Mouse (Mus musculus) brown adipose tissue, adult 24 weeks (tissue): ENCODE data around the gene Dchs1. TPM values are rescaled to one million over a fixed set of nuclear protein-coding genes. Genes with fewer than 3 reads are reported as not detected.

Experiments
- H3K27ac ChIP-seq: fragments of 200-500 bp; replicated peaks from 2 replicates; pipeline ENCODE4 v1.5.1; 2012; ENCODE audit warnings: low read depth, mild to moderate bottlenecking, low read length
- H3K4me1 ChIP-seq: fragments of 200-500 bp; 2 replicates; pipeline ENCODE4 v1.6.1; 2012; ENCODE audit warnings: low read length, mixed read lengths; ENCODE audit not compliant: control insufficient read depth, insufficient read depth, insufficient read length
- H3K4me3 ChIP-seq: fragments of 200-500 bp; 2 replicates; pipeline ENCODE4 v1.5.1; 2012; ENCODE audit warnings: low read depth, mild to moderate bottlenecking, low read length, moderate library complexity; ENCODE audit not compliant: insufficient read depth
- polyA plus RNA-seq: library from polyadenylated mRNA; stranded (reverse); fragments of >200 nt; gene quantifications from 2 replicates; pipeline ENCODE4 v1.2.4, GENCODE M21; 2012; ENCODE audit not compliant: missing spikeins, insufficient read depth, insufficient read length

Dchs1 gene
- polyA plus RNA-seq, 1 experiment: 0.55 TPM

DNA sequence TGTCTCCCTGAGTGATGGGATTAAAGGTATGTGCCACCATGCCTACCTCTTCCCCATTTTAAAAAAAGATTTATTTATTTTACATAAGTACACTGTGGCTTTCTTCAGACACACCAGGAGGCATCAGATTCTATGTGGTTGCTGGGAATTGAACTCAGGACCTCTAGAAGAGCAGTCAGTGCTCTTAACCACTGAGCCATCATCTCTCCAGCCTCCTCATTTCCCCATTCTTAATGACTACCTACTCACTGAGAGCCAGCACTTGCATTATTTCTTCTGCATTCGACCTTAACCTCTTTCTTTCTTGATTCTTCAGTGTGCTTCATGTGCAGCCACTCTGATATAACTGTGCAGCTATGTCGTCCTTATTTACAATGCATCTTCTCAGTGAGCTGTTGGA is 14.9 kb upstream of the Dchs1 start:
- Histone ChIP-seq H3K4me1 (peaks cover 18% of the 10 kb centered on the region), H3K27ac (peak overlapping the region; percentile 74)

GRCm38 (mm10) chr7:105796972-105797371 is 9.5 kb upstream of the Dchs1 start:
- no peak overlapping the region for H3K4me3 ChIP-seq
- H3K4me1 ChIP-seq: peaks cover 8% of the 10 kb centered on the region; the same call in 1 of the 2 replicates
- no peak overlapping the region for H3K27ac ChIP-seq

More for the DNA sequence above, 14.9 kb upstream of the Dchs1 start:
- no peak overlapping the region for H3K4me3 ChIP-seq

DNA sequence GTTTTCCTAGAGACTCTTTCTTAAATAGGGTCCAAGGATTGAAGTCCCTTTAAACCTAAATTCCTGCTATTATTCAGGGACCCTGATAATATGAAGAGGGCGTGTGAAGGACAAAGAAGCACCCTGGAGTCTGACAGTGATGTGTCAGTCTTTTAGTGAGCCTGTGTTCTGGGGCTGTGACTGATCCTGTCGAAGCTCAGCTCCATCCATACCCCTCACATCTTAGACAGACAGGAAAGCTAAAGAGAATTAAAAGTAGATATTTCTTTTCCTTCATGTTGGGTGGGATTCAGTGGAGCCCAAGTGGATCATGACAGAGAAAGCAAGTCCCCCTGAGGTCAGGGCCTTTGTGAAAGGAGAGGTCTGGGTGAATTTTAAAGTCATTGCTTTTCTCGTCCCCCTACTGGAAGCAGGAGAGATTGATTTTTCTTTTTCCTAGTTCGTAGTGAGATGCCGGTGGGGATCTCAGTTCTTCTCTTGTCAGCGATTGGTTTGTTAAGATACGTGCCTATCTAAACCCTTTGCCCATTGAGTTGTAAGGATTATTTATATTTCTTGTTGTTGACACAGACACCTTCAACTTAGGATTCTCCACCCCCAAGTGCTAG is 8.4 kb upstream of the Dchs1 start:
- no peak overlapping the region for H3K27ac ChIP-seq
- peaks cover 3% of the 10 kb centered on the region; the same call in 1 of the 2 replicates for H3K4me1 ChIP-seq
- no peak overlapping the region for H3K4me3 ChIP-seq

DNA sequence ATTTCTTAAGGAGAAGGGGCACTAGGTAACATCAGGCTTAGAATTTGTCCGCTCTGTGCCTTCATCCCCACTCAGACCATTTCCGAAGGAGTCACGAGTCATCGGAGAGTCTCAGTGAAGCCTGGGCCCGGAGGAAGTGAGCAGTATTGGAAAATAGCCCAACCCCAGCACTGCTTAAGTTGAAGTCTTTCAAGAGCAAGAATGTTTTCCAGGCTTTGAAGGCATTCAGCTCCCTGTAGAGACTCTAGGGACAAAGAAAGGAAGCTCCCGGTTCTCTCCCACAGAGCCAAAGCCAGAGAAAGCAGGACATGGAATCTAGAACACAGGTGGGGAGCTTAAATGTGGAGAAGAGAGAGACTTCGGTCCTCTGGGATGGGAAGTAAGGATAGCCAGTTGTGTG is 6.2 kb upstream of the Dchs1 start:
- Histone ChIP-seq H3K4me3 (no peak overlapping the region), H3K27ac (peak overlapping the region; percentile 84), H3K4me1 (peaks cover 3% of the 10 kb centered on the region; the same call in 1 of the 2 replicates)

- H3K27ac ChIP-seq: no peak overlapping the region
- H3K4me1 ChIP-seq: peaks cover 7% of the 10 kb centered on the region; the same call in 1 of the 2 replicates
- H3K4me3 ChIP-seq: no peak overlapping the region
Observed at GRCm38 (mm10) chr7:105791147-105791546, 3.7 kb upstream of the Dchs1 start.

DNA sequence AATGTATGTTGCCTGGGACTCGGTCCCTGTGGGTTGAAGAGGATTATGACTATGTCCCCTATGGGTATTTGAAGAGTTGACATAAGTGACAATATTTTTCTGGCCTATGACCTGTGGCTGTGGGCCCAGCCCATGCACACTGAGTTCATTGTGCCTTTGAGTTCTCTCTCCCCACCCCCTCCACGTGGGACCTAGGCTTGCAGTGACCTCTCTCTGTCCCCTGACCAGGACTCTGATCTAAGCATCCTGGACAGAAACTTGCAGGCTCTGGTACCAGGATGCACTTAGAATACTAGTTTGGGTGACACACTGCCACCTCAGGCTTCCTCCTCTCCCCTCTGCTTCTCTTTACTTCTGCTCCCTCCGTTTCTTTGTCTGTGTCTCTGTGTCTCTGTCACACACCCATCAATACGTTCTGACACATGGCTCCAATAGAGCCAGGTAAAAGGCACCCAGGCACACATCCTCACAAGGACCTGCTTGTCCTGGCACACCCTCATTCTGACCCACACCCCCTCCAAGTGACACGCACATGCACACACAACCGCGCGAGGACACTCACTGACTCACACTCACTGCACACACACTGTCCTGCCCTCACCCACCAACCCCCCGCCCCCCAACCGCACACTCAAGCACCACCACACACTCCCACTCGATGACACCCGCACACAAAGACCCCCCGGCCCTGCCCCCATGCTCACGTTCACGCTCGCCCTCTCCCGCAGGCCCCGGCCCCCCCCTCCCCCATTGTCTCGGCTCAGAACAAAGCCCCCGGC is 759 bp downstream of the Dchs1 start:
- H3K4me3 ChIP-seq: peak overlapping the region; percentile 70
- no peak overlapping the region for H3K27ac ChIP-seq
- H3K4me1 ChIP-seq: peaks cover 9% of the 10 kb centered on the region

DNA sequence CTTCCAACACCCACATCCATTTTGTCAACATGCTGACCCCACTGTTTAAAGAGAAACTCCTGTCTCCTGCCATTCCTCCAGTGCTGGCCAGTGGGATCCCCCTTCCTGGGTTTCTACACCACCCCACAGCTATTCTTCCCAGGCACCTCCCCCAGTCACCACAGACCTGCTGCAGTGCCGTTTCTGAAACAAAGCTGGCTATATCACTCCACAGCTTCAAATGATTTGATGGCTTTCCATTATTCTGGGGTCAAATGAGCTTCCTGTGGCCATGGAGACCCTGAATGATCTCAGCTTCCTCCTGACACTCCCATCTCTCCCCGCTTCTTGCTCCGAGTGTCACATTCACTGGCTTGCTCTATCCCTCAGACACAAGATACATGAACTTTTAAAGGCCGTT is 2.9 kb downstream of the Dchs1 start:
- H3K4me1 ChIP-seq: peaks cover 9% of the 10 kb centered on the region
- H3K4me3 ChIP-seq: no peak overlapping the region
- H3K27ac ChIP-seq: peak overlapping the region; percentile 39; the same call in 1 of the 2 replicates

DNA sequence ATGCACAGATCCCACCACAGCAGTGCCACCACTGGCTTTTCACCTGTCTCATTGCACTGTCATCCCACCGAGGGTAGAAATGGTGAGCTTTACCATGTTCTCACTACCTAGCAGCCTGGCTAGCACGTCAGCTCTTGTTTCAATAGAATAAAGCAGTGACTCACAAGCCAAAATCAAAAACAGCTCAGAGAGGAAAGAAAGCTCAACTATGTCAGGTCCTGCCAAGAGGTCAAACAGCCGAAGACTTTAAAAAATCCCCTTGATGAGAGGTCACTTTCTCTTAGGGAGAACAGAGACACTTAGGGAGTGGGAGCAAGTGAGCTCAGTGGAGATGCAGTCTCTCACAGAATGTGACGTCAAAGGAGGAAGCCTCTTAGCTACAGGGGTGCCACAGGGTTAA is 3.6 kb downstream of the Dchs1 start:
- Histone ChIP-seq H3K4me1 (peaks cover 15% of the 10 kb centered on the region), H3K27ac (no peak overlapping the region), H3K4me3 (no peak overlapping the region)

- Histone ChIP-seq H3K4me3 (no peak overlapping the region), H3K27ac (peak overlapping the region; percentile 82), H3K4me1 (peaks cover 20% of the 10 kb centered on the region)
Observed at GRCm38 (mm10) chr7:105778553-105779265, 8.7 kb downstream of the Dchs1 start.

- H3K4me3 ChIP-seq: no peak overlapping the region
Observed at GRCm38 (mm10) chr7:105777797-105778552, 9.5 kb downstream of the Dchs1 start.

DNA sequence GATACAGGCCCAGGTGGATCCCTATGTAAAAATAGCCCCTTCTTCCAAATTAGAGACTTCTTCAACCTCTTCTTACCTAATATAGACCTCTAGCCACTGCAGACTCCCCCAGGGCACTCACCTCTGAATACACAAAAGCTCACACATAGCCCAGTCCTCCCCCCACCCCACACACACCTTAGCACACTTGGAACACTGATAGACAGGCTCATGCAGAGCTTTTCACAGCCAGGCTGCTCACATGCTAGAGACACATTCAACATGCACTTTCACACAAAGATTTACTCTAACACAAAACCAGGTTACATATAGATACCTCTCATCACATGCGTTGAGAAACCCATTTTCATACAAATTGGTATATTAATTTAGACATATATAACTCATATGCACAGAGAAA is 10.1 kb downstream of the Dchs1 start:
- H3K4me3 ChIP-seq: no peak overlapping the region
- H3K4me1 ChIP-seq: peaks cover 19% of the 10 kb centered on the region
- no peak overlapping the region for H3K27ac ChIP-seq

More at GRCm38 (mm10) chr7:105777797-105778552, 9.5 kb downstream of the Dchs1 start:
- Histone ChIP-seq H3K27ac (peak overlapping the region; percentile 82), H3K4me1 (peaks cover 19% of the 10 kb centered on the region)

GRCm38 (mm10) chr7:105776026-105776425 is 11.4 kb downstream of the Dchs1 start:
- Histone ChIP-seq H3K4me3 (no peak overlapping the region), H3K4me1 (peaks cover 19% of the 10 kb centered on the region), H3K27ac (no peak overlapping the region)

GRCm38 (mm10) chr7:105774661-105775060 is 12.8 kb downstream of the Dchs1 start:
- H3K4me1 ChIP-seq: peaks cover 23% of the 10 kb centered on the region
- no peak overlapping the region for H3K4me3 ChIP-seq
- H3K27ac ChIP-seq: no peak overlapping the region

- no peak overlapping the region for H3K27ac ChIP-seq
Observed at GRCm38 (mm10) chr7:105773041-105773440, 14.4 kb downstream of the Dchs1 start.

DNA sequence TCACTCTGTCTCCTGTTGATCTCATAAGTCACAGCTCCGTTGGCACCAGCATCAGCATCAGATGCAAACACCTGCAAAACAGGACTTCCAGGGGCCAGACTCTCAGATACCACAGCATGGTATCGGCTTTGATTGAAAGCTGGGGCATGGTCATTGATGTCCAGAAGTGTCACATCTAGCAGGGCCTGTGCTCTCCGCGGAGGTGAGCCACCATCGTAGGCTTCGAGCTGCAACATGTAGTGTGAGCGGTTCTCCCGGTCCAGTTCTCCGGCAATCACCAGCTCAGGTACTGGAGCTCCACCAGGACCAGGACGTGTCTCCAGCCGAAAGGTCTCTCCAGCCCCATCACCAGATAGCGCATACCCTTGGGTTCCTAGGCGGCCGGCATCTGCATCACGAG is 15.1 kb downstream of the Dchs1 start:
- peaks cover 14% of the 10 kb centered on the region for H3K4me1 ChIP-seq

More at GRCm38 (mm10) chr7:105773041-105773440, 14.4 kb downstream of the Dchs1 start:
- peaks cover 13% of the 10 kb centered on the region for H3K4me1 ChIP-seq
- H3K4me3 ChIP-seq: no peak overlapping the region

More for the DNA sequence above, 15.1 kb downstream of the Dchs1 start:
- Histone ChIP-seq H3K27ac (no peak overlapping the region), H3K4me3 (no peak overlapping the region)
